Mouse (Mus musculus): ENCODE measurements around the gene Znrf2. TPM values are rescaled to one million over a fixed set of nuclear protein-coding genes. Genes with fewer than 3 reads are reported as not detected.
A peak's percentile ranks its signal among the peaks of the same experiment; 100 is the strongest.

The Znrf2 gene
- polyA plus RNA-seq (2015; fragmentation: Nextera tagmentation; extraction: Ambion mirVana) = 4.5 and 5.2 TPM in 2 replicates

- H3K27me3 ChIP-seq (ENCODE audit: control insufficient read depth, insufficient read depth, low read length) = no peaks in the 10 kb centered on the region
- peak; percentile 99 for ATAC-seq (ENCODE audit: low FRiP score, low TSS enrichment)
- no peaks in the 10 kb centered on the region for H3K36me3 ChIP-seq (ENCODE audit: control insufficient read depth, insufficient read depth, low read length)
- peak within 1 kb of the TSS; percentile 98 for H3K27ac ChIP-seq (replicated peaks)
- DNase-seq (ENCODE audit: low spot score) = peak; percentile 99
- TF ChIP-seq CTCF (IDR thresholded peaks at IDR 0.05; ENCODE audit: low read depth) (peak; percentile 47), EP300 (optimal IDR thresholded peaks at IDR 0.05) (no peak)
- no peaks in the 10 kb centered on the region for H3K9me3 ChIP-seq (ENCODE audit: control insufficient read depth, low read length)
- peak within 1 kb of the TSS; percentile 76 for H3K4me2 ChIP-seq (replicated peaks; ENCODE audit: low read depth)
- peak within 1 kb of the TSS; percentile 81 for H3K4me3 ChIP-seq (ENCODE audit: low read depth, low read length)
- H3K9ac ChIP-seq (ENCODE audit: low read length) = peak within 1 kb of the TSS; percentile 96
- under 1% methylated on average over 45 of the region's 88 CpGs for WGBS
- peaks cover 7% of the 10 kb centered on the region; the same call in 1 of the 2 replicates for H3K4me1 ChIP-seq (replicated peaks; ENCODE audit: control insufficient read depth, insufficient read depth)
These were observed at the start of gene Znrf2 for GRCm38 (mm10) chr6:54816388-54817065. Gene Znrf2, plus strand, starts transcription at chr6:54816916.

GRCm38 (mm10) chr6:54767746-54768145 lies 49.0 kb upstream of the Znrf2 start:
- H3K36me3 ChIP-seq (ENCODE audit: control insufficient read depth, insufficient read depth, low read length) = no peaks in the 10 kb centered on the region
- WGBS = 10% methylated on average over 4 of the region's 4 CpGs
- ATAC-seq (ENCODE audit: low FRiP score, low TSS enrichment) = no peak
- no peak overlapping the region for H3K9ac ChIP-seq (ENCODE audit: low read length)
- no peak overlapping the region for H3K4me3 ChIP-seq (ENCODE audit: low read depth, low read length)
- DNase-seq (ENCODE audit: low spot score) = no peak
- TF ChIP-seq CTCF (IDR thresholded peaks at IDR 0.05; ENCODE audit: low read depth) = no peak
- TF ChIP-seq EP300 (optimal IDR thresholded peaks at IDR 0.05) = no peak
- H3K27ac ChIP-seq (replicated peaks) = no peak overlapping the region
- H3K9me3 ChIP-seq (ENCODE audit: control insufficient read depth, low read length) = no peaks in the 10 kb centered on the region
- H3K4me1 ChIP-seq (replicated peaks; ENCODE audit: control insufficient read depth, insufficient read depth) = no peaks in the 10 kb centered on the region
- H3K4me2 ChIP-seq (replicated peaks; ENCODE audit: low read depth) = no peak overlapping the region
- H3K27me3 ChIP-seq (ENCODE audit: control insufficient read depth, insufficient read depth, low read length) = no peaks in the 10 kb centered on the region

- Histone ChIP-seq H3K9me3 (ENCODE audit: control insufficient read depth, low read length) (no peaks in the 10 kb centered on the region), H3K9ac (ENCODE audit: low read length) (no peak overlapping the region), H3K27ac (replicated peaks) (no peak overlapping the region), H3K4me1 (replicated peaks; ENCODE audit: control insufficient read depth, insufficient read depth) (no peaks in the 10 kb centered on the region), H3K27me3 (ENCODE audit: control insufficient read depth, insufficient read depth, low read length) (no peaks in the 10 kb centered on the region), H3K4me2 (replicated peaks; ENCODE audit: low read depth) (no peak overlapping the region), H3K36me3 (ENCODE audit: control insufficient read depth, insufficient read depth, low read length) (no peaks in the 10 kb centered on the region), H3K4me3 (ENCODE audit: low read depth, low read length) (no peak overlapping the region)
- 63% methylated on average over 4 of the region's 4 CpGs for WGBS
- DNase-seq (ENCODE audit: low spot score) (no peak), ATAC-seq (ENCODE audit: low FRiP score, low TSS enrichment) (no peak)
- TF ChIP-seq EP300 (optimal IDR thresholded peaks at IDR 0.05) (no peak), CTCF (IDR thresholded peaks at IDR 0.05; ENCODE audit: low read depth) (no peak)
These were observed 46.0 kb upstream of the Znrf2 start for GRCm38 (mm10) chr6:54770766-54771165.

GRCm38 (mm10) chr6:54771171-54771570 lies 45.5 kb upstream of the Znrf2 start:
- Histone ChIP-seq H3K4me3 (ENCODE audit: low read depth, low read length) (no peak overlapping the region), H3K9me3 (ENCODE audit: control insufficient read depth, low read length) (no peaks in the 10 kb centered on the region), H3K27me3 (ENCODE audit: control insufficient read depth, insufficient read depth, low read length) (no peaks in the 10 kb centered on the region), H3K36me3 (ENCODE audit: control insufficient read depth, insufficient read depth, low read length) (no peaks in the 10 kb centered on the region), H3K9ac (ENCODE audit: low read length) (no peak overlapping the region), H3K4me2 (replicated peaks; ENCODE audit: low read depth) (no peak overlapping the region), H3K4me1 (replicated peaks; ENCODE audit: control insufficient read depth, insufficient read depth) (no peaks in the 10 kb centered on the region), H3K27ac (replicated peaks) (no peak overlapping the region)
- TF ChIP-seq CTCF (IDR thresholded peaks at IDR 0.05; ENCODE audit: low read depth) = no peak
- no peak for TF ChIP-seq EP300 (optimal IDR thresholded peaks at IDR 0.05)
- ATAC-seq (ENCODE audit: low FRiP score, low TSS enrichment) (no peak), DNase-seq (ENCODE audit: low spot score) (no peak)
- 65% methylated on average over 8 of the region's 8 CpGs for whole genome bisulfite sequencing

- 88% methylated on average over 5 of the region's 5 CpGs for WGBS
- Histone ChIP-seq H3K36me3 (ENCODE audit: control insufficient read depth, insufficient read depth, low read length) (no peaks in the 10 kb centered on the region), H3K4me2 (replicated peaks; ENCODE audit: low read depth) (no peak overlapping the region), H3K9me3 (ENCODE audit: control insufficient read depth, low read length) (no peaks in the 10 kb centered on the region), H3K9ac (ENCODE audit: low read length) (no peak overlapping the region), H3K27me3 (ENCODE audit: control insufficient read depth, insufficient read depth, low read length) (no peaks in the 10 kb centered on the region), H3K4me3 (ENCODE audit: low read depth, low read length) (no peak overlapping the region), H3K27ac (replicated peaks) (no peak overlapping the region), H3K4me1 (replicated peaks; ENCODE audit: control insufficient read depth, insufficient read depth) (no peaks in the 10 kb centered on the region)
- TF ChIP-seq EP300 (optimal IDR thresholded peaks at IDR 0.05) = no peak
- ATAC-seq (ENCODE audit: low FRiP score, low TSS enrichment) = no peak
- no peak for DNase-seq (ENCODE audit: low spot score)
These were observed 44.6 kb upstream of the Znrf2 start for GRCm38 (mm10) chr6:54772078-54772477.

GRCm38 (mm10) chr6:54775739-54776138 lies 41.0 kb upstream of the Znrf2 start:
- ATAC-seq (ENCODE audit: low FRiP score, low TSS enrichment) = 0 out of 2 replicates have a peak, but pooled peaks have one; percentile 24
- H3K27me3 ChIP-seq (ENCODE audit: control insufficient read depth, insufficient read depth, low read length) = no peaks in the 10 kb centered on the region
- TF ChIP-seq EP300 (optimal IDR thresholded peaks at IDR 0.05) = no peak
- TF ChIP-seq CTCF (IDR thresholded peaks at IDR 0.05; ENCODE audit: low read depth) = no peak

More at GRCm38 (mm10) chr6:54775739-54776138, 41.0 kb upstream of the Znrf2 start:
- H3K4me3 ChIP-seq (ENCODE audit: low read depth, low read length) = no peak overlapping the region
- no peak overlapping the region for H3K4me2 ChIP-seq (replicated peaks; ENCODE audit: low read depth)
- H3K27ac ChIP-seq (replicated peaks) = no peak overlapping the region
- no peaks in the 10 kb centered on the region for H3K4me1 ChIP-seq (replicated peaks; ENCODE audit: control insufficient read depth, insufficient read depth)
- no peaks in the 10 kb centered on the region for H3K36me3 ChIP-seq (ENCODE audit: control insufficient read depth, insufficient read depth, low read length)
- DNase-seq (ENCODE audit: low spot score) = no peak
- H3K9ac ChIP-seq (ENCODE audit: low read length) = no peak overlapping the region
- H3K9me3 ChIP-seq (ENCODE audit: control insufficient read depth, low read length) = no peaks in the 10 kb centered on the region

Data from stomach, postnatal 0 days (tissue).